Mouse (Mus musculus): ENCODE measurements around the gene Pmp22.

GRCm38 (mm10) chr11:63134742-63135482 is 6.1 kb downstream of the Pmp22 start:
- TF ChIP-seq CTCF (IDR thresholded peaks at IDR 0.05; ENCODE audit: insufficient read depth, low read depth, low read length): no peak
- TF ChIP-seq POLR2A (IDR thresholded peaks at IDR 0.05; ENCODE audit: insufficient read depth, low read depth, low read length): no peak

Data from olfactory bulb, adult 2 months (tissue).